Mouse (Mus musculus) adipocyte (in vitro differentiated cells): ENCODE measurements at regions not wholly inside any gene's neighbourhood (a gene's known extent, or its start where the extent isn't known, plus 50 kb on each side); places are given as distances from the start of the nearest gene placed in this dataset.

ENCODE experiments used
- DNase-seq: peaks from one replicate; pipeline ENCODE4 v3.0.0-alpha.2; 2016; ENCODE audit warnings: low spot score

- DNase-seq, result no peak
Observed at GRCm38 (mm10) chr17:72782775-72783174, 53.5 kb upstream of the Ypel5 start.

- peak; percentile 79 for DNase-seq
Observed at GRCm38 (mm10) chr17:72781786-72782185, 54.5 kb upstream of the Ypel5 start.

GRCm38 (mm10) chr17:72768266-72768665 lies 68.0 kb upstream of the Ypel5 start:
- no peak for DNase-seq

- no peak for DNase-seq
Observed at GRCm38 (mm10) chr17:72760937-72761336, 75.3 kb upstream of the Ypel5 start.

GRCm38 (mm10) chr17:72746411-72746810 lies 89.8 kb upstream of the Ypel5 start:
- no peak for DNase-seq

- no peak for DNase-seq
Observed at GRCm38 (mm10) chr17:72733006-72733405, 103.2 kb upstream of the Ypel5 start.

- DNase-seq, result no peak
Observed at GRCm38 (mm10) chr17:72731691-72732090, 104.6 kb upstream of the Ypel5 start.

- DNase-seq, result no peak
Observed at GRCm38 (mm10) chr17:72731175-72731574, 105.1 kb upstream of the Ypel5 start.

GRCm38 (mm10) chr17:72720753-72721152 lies 115.5 kb upstream of the Ypel5 start:
- no peak for DNase-seq

- DNase-seq, result no peak
Observed at GRCm38 (mm10) chr17:72719618-72720017, 115.2 kb upstream of the Alk start.

GRCm38 (mm10) chr17:72691630-72692029 lies 87.2 kb upstream of the Alk start:
- no peak for DNase-seq

GRCm38 (mm10) chr17:72689606-72690005 lies 85.2 kb upstream of the Alk start:
- DNase-seq, result no peak

- DNase-seq, result no peak
Observed at GRCm38 (mm10) chr17:72688800-72689199, 84.4 kb upstream of the Alk start.

- DNase-seq, result no peak
Observed at GRCm38 (mm10) chr17:72674658-72675057, 70.2 kb upstream of the Alk start.

GRCm38 (mm10) chr17:72672010-72672409 lies 67.6 kb upstream of the Alk start:
- no peak for DNase-seq

- no peak for DNase-seq
Observed at GRCm38 (mm10) chr17:72666961-72667360, 62.5 kb upstream of the Alk start.

GRCm38 (mm10) chr17:72661678-72662077 lies 57.3 kb upstream of the Alk start:
- DNase-seq, result no peak

- DNase-seq, result no peak
Observed at GRCm38 (mm10) chr17:72658744-72659143, 54.3 kb upstream of the Alk start.

GRCm38 (mm10) chr17:72657826-72658225 lies 53.4 kb upstream of the Alk start:
- DNase-seq, result no peak
